Mouse (Mus musculus) brain, embryonic 14.5 days (tissue): ENCODE measurements around the gene Creb3l2.
A peak's percentile ranks its signal among the peaks of the same experiment; 100 is the strongest.

Experiments used
- CTCF ChIP-seq: fragments of 200-500 bp; IDR thresholded peaks from 2 replicates; pipeline ENCODE4 v1.5.1; 2012; ENCODE audit warnings: inconsistent platforms, mild to moderate bottlenecking, moderate library complexity, borderline replicate concordance; ENCODE audit not compliant: insufficient read depth, insufficient read length; ENCODE audit errors: extremely low read depth
- POLR2A ChIP-seq: fragments of 200-500 bp; IDR thresholded peaks from 2 replicates; pipeline ENCODE4 v1.6.1; 2012; ENCODE audit warnings: mild to moderate bottlenecking, inconsistent platforms, borderline replicate concordance; ENCODE audit not compliant: poor library complexity, insufficient read depth, insufficient read length, severe bottlenecking; ENCODE audit errors: extremely low read depth

- peak; percentile 82 for TF ChIP-seq CTCF
- TF ChIP-seq POLR2A, result no peak
These were observed 5.9 kb upstream of the Creb3l2 start for GRCm38 (mm10) chr6:37447704-37448466.
